Mouse (Mus musculus) myocyte (in vitro differentiated cells): Measurements from ENCODE around the gene Acbd3.

ENCODE experiments used
- CEBPB ChIP-seq: IDR thresholded peaks from 2 replicates; pipeline ENCODE4 v1.6.1; 2011; ENCODE audit warnings: mild to moderate bottlenecking, moderate library complexity; ENCODE audit not compliant: poor library complexity, insufficient read depth, severe bottlenecking
- E2F4 ChIP-seq: IDR thresholded peaks from one replicate; pipeline ENCODE4 v1.6.1; 2011; ENCODE audit warnings: mild to moderate bottlenecking, control low read depth, moderate library complexity; ENCODE audit not compliant: insufficient read depth
- MAX ChIP-seq: IDR thresholded peaks from one replicate; pipeline ENCODE4 v1.6.1; 2011; ENCODE audit warnings: low read depth, mild to moderate bottlenecking, control low read depth
- MYOG ChIP-seq, 3 experiments: IDR thresholded peaks; one replicate each; pipeline ENCODE4 v1.6.1; 2011; ENCODE audit warnings: control low read depth in 2 of 3, low read depth in 2 of 3, mild to moderate bottlenecking in 2 of 3; ENCODE audit not compliant: insufficient read length in 2 of 3, control insufficient read depth in 1 of 3, insufficient read depth in 1 of 3
- POLR2A ChIP-seq: IDR thresholded peaks from one replicate; pipeline ENCODE4 v1.6.1; 2011; ENCODE audit warnings: low read depth, mild to moderate bottlenecking, control low read depth, moderate library complexity; ENCODE audit not compliant: insufficient read length
- POLR2AphosphoS2 ChIP-seq: IDR thresholded peaks from one replicate; pipeline ENCODE4 v1.6.1; 2011; ENCODE audit warnings: low read depth, control low read depth; ENCODE audit not compliant: insufficient read length
- TCF12 ChIP-seq: IDR thresholded peaks from one replicate; pipeline ENCODE4 v1.6.1; 2011; ENCODE audit warnings: mild to moderate bottlenecking, control low read depth; ENCODE audit not compliant: poor library complexity, insufficient read depth, severe bottlenecking
- USF1 ChIP-seq: IDR thresholded peaks from one replicate; pipeline ENCODE4 v1.6.1; 2011; ENCODE audit warnings: low read depth, mild to moderate bottlenecking, control low read depth, moderate library complexity

GRCm38 (mm10) chr1:180800022-180800421 lies 74.2 kb downstream of the Acbd3 start:
- TF ChIP-seq POLR2AphosphoS2 (peak; percentile 62), MYOG (IDR thresholded peaks at IDR 0.05; ENCODE audit: control insufficient read depth in 1 of 3, insufficient read depth in 1 of 3, insufficient read length in 2 of 3, low read depth in 2 of 3) (no peak), E2F4 (no peak), USF1 (no peak), POLR2A (no peak), TCF12 (no peak), MAX (no peak), CEBPB (no peak)
